Mouse (Mus musculus): Measurements from ENCODE around the gene Tysnd1. TPM values are rescaled to one million over a fixed set of nuclear protein-coding genes. Genes with fewer than 3 reads are reported as not detected.

The Tysnd1 gene
- polyA plus RNA-seq, 1 experiment from 2014 or later, result 22.8 TPM

DNA sequence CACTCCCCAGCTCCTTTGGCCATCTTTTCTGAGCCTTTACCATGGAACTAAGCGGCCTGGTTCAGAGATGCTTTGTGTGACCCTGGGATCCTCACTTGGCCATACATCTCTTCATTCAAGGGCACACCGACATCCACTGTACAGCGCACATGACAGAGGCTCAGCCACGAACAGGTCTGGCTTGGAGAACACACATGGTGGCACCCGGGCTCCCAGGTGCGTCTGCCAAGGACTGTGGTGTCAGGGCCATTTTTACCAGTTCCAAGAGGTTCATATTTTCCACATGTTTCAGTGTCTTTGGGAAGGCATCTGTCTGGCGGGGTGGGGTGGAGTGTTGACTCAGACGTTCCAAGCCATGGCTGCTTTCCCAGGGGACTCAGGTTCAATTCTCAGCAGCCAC lies 47.0 kb downstream of the Tysnd1 start:
- TF ChIP-seq EP300 (IDR thresholded peaks at IDR 0.05; ENCODE audit: low read depth), result no peak
- no peak for TF ChIP-seq CTCF (IDR thresholded peaks at IDR 0.05; ENCODE audit: low read depth)
- no peak overlapping the region for H3K27ac ChIP-seq (ENCODE audit: low read depth)
- peaks cover 7% of the 10 kb centered on the region for H3K36me3 ChIP-seq (replicated peaks; ENCODE audit: insufficient read depth, low read length)
- ATAC-seq (no peak), DNase-seq (no peak)
- H3K9me3 ChIP-seq (ENCODE audit: low read length), result no peaks in the 10 kb centered on the region; the same call in 1 of the 2 replicates
- no peaks in the 10 kb centered on the region for H3K27me3 ChIP-seq (ENCODE audit: insufficient read depth, low read length)
- H3K4me1 ChIP-seq (ENCODE audit: insufficient read depth), result no peaks in the 10 kb centered on the region
- H3K4me3 ChIP-seq (ENCODE audit: low read depth, low read length), result no peak overlapping the region
- 88% methylated on average over 8 of the region's 8 CpGs for WGBS (ENCODE audit: insufficient replicate concordance)
- no peak overlapping the region for H3K4me2 ChIP-seq (ENCODE audit: low read depth, low read length)
- H3K9ac ChIP-seq (replicated peaks), result no peak overlapping the region

GRCm38 (mm10) chr10:61745133-61745532 lies 49.8 kb downstream of the Tysnd1 start:
- H3K4me3 ChIP-seq (ENCODE audit: low read depth, low read length), result no peak overlapping the region

GRCm38 (mm10) chr10:61747302-61747701 lies 52.0 kb downstream of the Tysnd1 start:
- TF ChIP-seq CTCF (IDR thresholded peaks at IDR 0.05; ENCODE audit: low read depth) (no peak), EP300 (IDR thresholded peaks at IDR 0.05; ENCODE audit: low read depth) (no peak)
- no peaks in the 10 kb centered on the region for H3K27me3 ChIP-seq (ENCODE audit: insufficient read depth, low read length)
- 78% methylated on average over 13 of the region's 13 CpGs for WGBS (ENCODE audit: insufficient replicate concordance)
- peaks cover 4% of the 10 kb centered on the region for H3K36me3 ChIP-seq (replicated peaks; ENCODE audit: insufficient read depth, low read length)
- no peaks in the 10 kb centered on the region; the same call in 1 of the 2 replicates for H3K9me3 ChIP-seq (ENCODE audit: low read length)
- no peak for ATAC-seq
- H3K4me1 ChIP-seq (ENCODE audit: insufficient read depth), result peaks cover 6% of the 10 kb centered on the region
- no peak overlapping the region for H3K4me3 ChIP-seq (ENCODE audit: low read depth, low read length)
- no peak overlapping the region for H3K4me2 ChIP-seq (ENCODE audit: low read depth, low read length)
- no peak for DNase-seq
- no peak overlapping the region for H3K9ac ChIP-seq (replicated peaks)
- H3K27ac ChIP-seq (ENCODE audit: low read depth), result no peak overlapping the region

More at GRCm38 (mm10) chr10:61745133-61745532, 49.8 kb downstream of the Tysnd1 start:
- DNase-seq (peak; percentile 51), ATAC-seq (no peak)
- WGBS (ENCODE audit: insufficient replicate concordance), result 78% methylated on average over 4 of the region's 4 CpGs
- Histone ChIP-seq H3K36me3 (replicated peaks; ENCODE audit: insufficient read depth, low read length) (peaks cover 4% of the 10 kb centered on the region), H3K9me3 (ENCODE audit: low read length) (no peaks in the 10 kb centered on the region; the same call in 1 of the 2 replicates), H3K9ac (replicated peaks) (no peak overlapping the region), H3K4me1 (ENCODE audit: insufficient read depth) (no peaks in the 10 kb centered on the region), H3K27ac (ENCODE audit: low read depth) (no peak overlapping the region), H3K27me3 (ENCODE audit: insufficient read depth, low read length) (no peaks in the 10 kb centered on the region), H3K4me2 (ENCODE audit: low read depth, low read length) (no peak overlapping the region)
- TF ChIP-seq EP300 (IDR thresholded peaks at IDR 0.05; ENCODE audit: low read depth), result no peak
- peak; percentile 56 for TF ChIP-seq CTCF (IDR thresholded peaks at IDR 0.05; ENCODE audit: low read depth)

- TF ChIP-seq EP300 (IDR thresholded peaks at IDR 0.05; ENCODE audit: low read depth) (no peak), CTCF (IDR thresholded peaks at IDR 0.05; ENCODE audit: low read depth) (no peak)
- peaks cover 4% of the 10 kb centered on the region; the same call in 1 of the 2 replicates for H3K36me3 ChIP-seq (replicated peaks; ENCODE audit: insufficient read depth, low read length)
- WGBS (ENCODE audit: insufficient replicate concordance), result 62% methylated on average over 9 of the region's 9 CpGs
- no peak overlapping the region for H3K9ac ChIP-seq (replicated peaks)
- no peak overlapping the region for H3K27ac ChIP-seq (ENCODE audit: low read depth)
- H3K4me3 ChIP-seq (ENCODE audit: low read depth, low read length), result no peak overlapping the region
- H3K9me3 ChIP-seq (ENCODE audit: low read length), result no peaks in the 10 kb centered on the region; the same call in 1 of the 2 replicates
- DNase-seq (no peak), ATAC-seq (no peak)
- H3K4me1 ChIP-seq (ENCODE audit: insufficient read depth), result peaks cover 6% of the 10 kb centered on the region
- no peaks in the 10 kb centered on the region for H3K27me3 ChIP-seq (ENCODE audit: insufficient read depth, low read length)
- no peak overlapping the region for H3K4me2 ChIP-seq (ENCODE audit: low read depth, low read length)
Measured at GRCm38 (mm10) chr10:61750014-61750413, 54.7 kb downstream of the Tysnd1 start.

DNA sequence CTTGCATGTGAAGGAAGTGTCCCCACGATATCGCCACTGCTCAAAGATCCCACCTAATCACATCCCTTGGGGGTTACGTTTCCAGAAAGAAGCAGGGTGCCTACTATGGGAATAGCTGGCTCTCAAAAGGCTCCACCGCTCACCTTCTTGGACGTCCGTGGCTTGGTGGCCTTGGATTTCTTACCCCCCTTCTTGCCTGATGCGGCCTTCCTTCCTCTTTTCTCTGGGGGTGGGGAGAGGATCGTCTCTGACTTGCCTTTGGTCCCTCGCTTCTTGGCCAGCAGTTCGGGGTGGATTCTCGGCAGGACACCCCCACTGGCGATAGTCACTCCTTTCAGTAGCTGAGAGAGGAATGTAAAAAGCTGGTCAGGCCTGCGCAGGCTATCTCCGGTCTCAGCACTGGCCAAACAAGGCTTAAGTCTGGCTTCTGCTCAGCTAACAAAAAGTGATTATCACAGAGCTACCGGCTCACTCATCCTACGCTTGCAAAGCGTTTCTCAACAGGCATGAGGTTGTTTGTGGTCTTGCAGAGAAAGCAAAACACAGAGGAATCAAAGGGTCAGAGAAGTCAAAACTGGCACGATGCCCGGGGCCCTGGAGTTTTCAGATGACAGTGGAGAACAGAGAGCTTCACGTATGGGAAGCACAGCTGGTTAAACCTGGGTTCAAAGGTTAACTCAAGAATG lies 56.4 kb downstream of the Tysnd1 start:
- peaks cover 6% of the 10 kb centered on the region for H3K4me1 ChIP-seq (ENCODE audit: insufficient read depth)
- peak overlapping the region; percentile 86 for H3K27ac ChIP-seq (ENCODE audit: low read depth)
- H3K27me3 ChIP-seq (ENCODE audit: insufficient read depth, low read length), result no peaks in the 10 kb centered on the region
- no peaks in the 10 kb centered on the region; the same call in 1 of the 2 replicates for H3K36me3 ChIP-seq (replicated peaks; ENCODE audit: insufficient read depth, low read length)
- no peaks in the 10 kb centered on the region for H3K9me3 ChIP-seq (ENCODE audit: low read length)
- DNase-seq, result peak; percentile 84
- peak overlapping the region; percentile 37 for H3K9ac ChIP-seq (replicated peaks)
- peak; percentile 95 for ATAC-seq
- TF ChIP-seq EP300 (IDR thresholded peaks at IDR 0.05; ENCODE audit: low read depth), result no peak
- TF ChIP-seq CTCF (IDR thresholded peaks at IDR 0.05; ENCODE audit: low read depth), result no peak
- peak overlapping the region; percentile 7; the same call in 1 of the 2 replicates for H3K4me3 ChIP-seq (ENCODE audit: low read depth, low read length)
- H3K4me2 ChIP-seq (ENCODE audit: low read depth, low read length), result peak overlapping the region; percentile 45
- WGBS (ENCODE audit: insufficient replicate concordance), result 35% methylated on average over 20 of the region's 20 CpGs

Other genes with a start within 250 kb of the Tysnd1 start
- 43.6 and 46.4 TPM in 2 replicates for gene Eif4ebp2, start 242.9 kb upstream of the Tysnd1 start, polyA plus RNA-seq (2015; fragmentation: Nextera tagmentation; extraction: Ambion mirVana)
- 3.0 TPM in 2 replicates for gene Lrrc20, start 219.7 kb upstream of the Tysnd1 start, polyA plus RNA-seq (2015; fragmentation: Nextera tagmentation; extraction: Ambion mirVana)
- gene Npffr1, start 100.0 kb upstream of the Tysnd1 start, polyA plus RNA-seq (2015; fragmentation: Nextera tagmentation; extraction: Ambion mirVana), result not detected in 2 replicates
- gene Ppa1, start 47.0 kb upstream of the Tysnd1 start, polyA plus RNA-seq (2015; fragmentation: Nextera tagmentation; extraction: Ambion mirVana), result 161 and 191 TPM in 2 replicates
- 60.7 and 62.1 TPM in 2 replicates for gene Sar1a, start 15.2 kb upstream of the Tysnd1 start, polyA plus RNA-seq (2015; fragmentation: Nextera tagmentation; extraction: Ambion mirVana)
- 10.9 and 11.2 TPM in 2 replicates for gene Aifm2, start 19.7 kb downstream of the Tysnd1 start, polyA plus RNA-seq (2015; fragmentation: Nextera tagmentation; extraction: Ambion mirVana)
- gene H2afy2, start 88.6 kb downstream of the Tysnd1 start, polyA plus RNA-seq (2015; fragmentation: Nextera tagmentation; extraction: Ambion mirVana), result 1.9 and 2.0 TPM in 2 replicates

Measured in liver, postnatal 0 days (tissue).